Mouse (Mus musculus) small intestine, adult 2 months (tissue): ENCODE measurements around the gene Mcu.

ENCODE experiments used
- CTCF ChIP-seq: fragments of 200-500 bp; IDR thresholded peaks from 2 replicates; pipeline ENCODE4 v1.5.1; 2012; ENCODE audit warnings: low read depth, mild to moderate bottlenecking, control low read depth, inconsistent platforms, low read length, moderate library complexity, mixed read lengths; ENCODE audit not compliant: insufficient replicate concordance, insufficient read length; ENCODE audit errors: extremely low read depth
- POLR2A ChIP-seq: fragments of 200-500 bp; IDR thresholded peaks from 2 replicates; pipeline ENCODE4 v1.6.1; 2012; ENCODE audit warnings: low read depth, mild to moderate bottlenecking, control low read depth, inconsistent platforms, low read length, moderate library complexity

DNA sequence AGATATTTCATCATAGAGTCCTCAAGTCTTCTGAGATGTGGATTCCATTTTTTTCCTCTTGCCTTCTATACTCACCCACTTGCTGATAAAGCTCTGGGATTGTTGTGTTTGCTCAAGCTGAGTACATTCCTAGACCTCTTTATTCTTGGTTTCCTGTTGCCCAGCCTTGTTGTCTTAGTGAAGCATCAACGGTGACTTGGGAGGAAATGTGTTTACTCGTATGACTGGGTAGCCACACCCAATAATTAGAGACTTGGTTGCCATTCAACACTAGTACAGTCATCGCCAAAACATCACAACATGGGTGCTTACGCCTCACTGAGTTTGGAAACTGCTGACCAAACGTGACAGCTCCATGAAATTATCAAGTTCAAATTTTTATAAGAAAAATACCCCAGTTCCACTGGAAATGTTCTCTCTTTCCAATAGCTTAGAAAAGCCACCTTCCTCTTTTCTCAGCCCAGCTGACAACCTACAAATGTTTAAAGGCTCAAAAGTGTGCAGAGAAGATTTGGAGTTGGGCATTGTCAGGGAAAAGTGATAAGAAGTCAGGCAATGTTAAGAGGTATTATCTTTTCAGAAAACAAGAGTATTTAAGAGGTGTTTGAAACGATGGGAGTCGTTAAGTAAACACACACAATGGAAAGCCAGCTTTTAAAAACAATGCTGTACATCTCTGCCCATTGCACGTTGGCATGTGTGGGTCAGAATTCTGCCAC is 26.3 kb upstream of the Mcu start:
- TF ChIP-seq CTCF (no peak), POLR2A (no peak)
